In the genomic region with DNA sequence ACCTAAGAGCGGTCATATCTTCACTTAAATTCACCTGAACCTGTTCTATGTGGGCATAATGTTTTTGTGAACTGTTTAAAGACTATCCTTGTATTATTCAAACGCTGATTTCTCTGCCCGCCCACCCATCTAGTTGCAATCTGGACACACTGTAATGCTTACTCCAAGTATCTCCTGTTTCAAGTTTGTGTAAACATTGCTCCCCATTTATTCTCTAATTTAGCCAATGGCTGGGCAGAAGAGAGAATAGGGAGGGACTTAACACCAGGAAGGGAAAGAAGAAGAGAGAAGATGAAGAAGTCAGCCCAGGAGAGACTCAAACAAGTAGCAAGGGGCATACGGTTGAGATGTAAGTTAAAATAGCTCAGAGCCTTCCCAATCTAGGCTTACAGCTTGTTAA, we compare ENCODE assay signal across 28 mouse cellular contexts. TPM values are rescaled to one million over a fixed set of nuclear protein-coding genes. Genes with fewer than 3 reads are reported as not detected.
DNase-seq lines count a peak whose midpoint lies in the region; ATAC-seq and TF ChIP-seq lines count a peak whose summit lies in the region.
"Had no signal": no experiment of that assay in that cellular context is flagged by ENCODE, and none has a peak within 500 bp of the region (broad histone marks: within the 10 kb centered on the region; RNA-seq: fewer than 3 reads in every experiment).

No protein-coding gene starts in this region.

- peaks cover 8% of the 10 kb centered on the region for H3K4me1 ChIP-seq in forebrain, embryonic 10.5 days
- peaks cover 2% of the 10 kb centered on the region; the same call in 1 of the 2 replicates for H3K4me1 ChIP-seq in forebrain, embryonic 11.5 days (replicated peaks; ENCODE audit: control insufficient read depth, insufficient read depth, low read length)
- H3K4me1 ChIP-seq in kidney, embryonic 16.5 days (ENCODE audit: insufficient read depth, low read length): peaks cover 68% of the 10 kb centered on the region
- peaks cover 28% of the 10 kb centered on the region for H3K4me1 ChIP-seq in stomach, embryonic 14.5 days (ENCODE audit: control insufficient read depth, insufficient read depth, low read length)
- H3K4me1 ChIP-seq in stomach, postnatal 0 days (replicated peaks; ENCODE audit: control insufficient read depth, insufficient read depth): peaks cover 17% of the 10 kb centered on the region
- peaks cover 22% of the 10 kb centered on the region for H3K4me1 ChIP-seq in midbrain, embryonic 15.5 days

- H3K4me2 ChIP-seq in forebrain, embryonic 11.5 days (ENCODE audit: low read depth, low read length, severe bottlenecking): no peak overlapping the region
- peak overlapping the region; percentile 38; the same call in 1 of the 2 replicates for H3K4me2 ChIP-seq in kidney, embryonic 16.5 days (replicated peaks; ENCODE audit: low read depth, low read length)
- no peak overlapping the region for H3K4me2 ChIP-seq in stomach, embryonic 14.5 days (replicated peaks; ENCODE audit: low read depth, low read length)
- no peak overlapping the region for H3K4me2 ChIP-seq in stomach, postnatal 0 days (replicated peaks; ENCODE audit: low read depth)
- H3K4me2 ChIP-seq in midbrain, embryonic 15.5 days: no peak overlapping the region
- H3K4me2 ChIP-seq: forebrain, embryonic 13.5 days; hindbrain, embryonic 13.5 days; neural tube, embryonic 12.5 days had no signal

- no peak overlapping the region for H3K4me3 ChIP-seq in forebrain, embryonic 10.5 days
- no peak overlapping the region for H3K4me3 ChIP-seq in forebrain, embryonic 11.5 days (ENCODE audit: low read depth, low read length)
- no peak overlapping the region for H3K4me3 ChIP-seq in kidney, embryonic 16.5 days (ENCODE audit: low read length)
- H3K4me3 ChIP-seq in stomach, embryonic 14.5 days (ENCODE audit: low read depth, low read length): no peak overlapping the region
- no peak overlapping the region for H3K4me3 ChIP-seq in stomach, postnatal 0 days (ENCODE audit: low read depth, low read length)
- no peak overlapping the region for H3K4me3 ChIP-seq in midbrain, embryonic 15.5 days
- H3K4me3 ChIP-seq: erythroblast, embryonic 14.5 days; forebrain, embryonic 13.5 days; hindbrain, embryonic 13.5 days; myocyte; neural tube, embryonic 12.5 days had no signal

- TF ChIP-seq EP300 in stomach, postnatal 0 days (optimal IDR thresholded peaks at IDR 0.05): no peak

- no peak for TF ChIP-seq CTCF in stomach, postnatal 0 days (IDR thresholded peaks at IDR 0.05; ENCODE audit: low read depth)

- no peak for ATAC-seq in forebrain, embryonic 11.5 days (replicated peaks; ENCODE audit: low FRiP score)
- no peak for ATAC-seq in kidney, embryonic 16.5 days (ENCODE audit: low FRiP score, low TSS enrichment)
- no peak for ATAC-seq in stomach, embryonic 14.5 days (ENCODE audit: insufficient number of reproducible peaks, insufficient read depth, low FRiP score, low read depth)
- ATAC-seq in stomach, postnatal 0 days (ENCODE audit: low FRiP score, low TSS enrichment): no peak
- ATAC-seq in midbrain, embryonic 15.5 days (replicated peaks): no peak

- peak overlapping the region; percentile 53; the same call in 1 of the 2 replicates for H3K27ac ChIP-seq in forebrain, embryonic 10.5 days
- H3K27ac ChIP-seq in forebrain, embryonic 11.5 days (ENCODE audit: low read depth, low read length): no peak overlapping the region
- peak overlapping the region; percentile 76 for H3K27ac ChIP-seq in kidney, embryonic 16.5 days (ENCODE audit: low read length)
- peak overlapping the region; percentile 52; the same call in 1 of the 2 replicates for H3K27ac ChIP-seq in stomach, embryonic 14.5 days (ENCODE audit: low read length)
- H3K27ac ChIP-seq in stomach, postnatal 0 days (replicated peaks): no peak overlapping the region
- H3K27ac ChIP-seq in midbrain, embryonic 15.5 days: no peak overlapping the region
- H3K27ac ChIP-seq: forebrain, embryonic 13.5 days; hindbrain, embryonic 13.5 days; liver, embryonic 14.5 days; neural tube, embryonic 12.5 days had no signal

- no peaks in the 10 kb centered on the region for H3K36me3 ChIP-seq in forebrain, embryonic 10.5 days (replicated peaks)
- no peaks in the 10 kb centered on the region for H3K36me3 ChIP-seq in forebrain, embryonic 11.5 days (ENCODE audit: control insufficient read depth, insufficient read depth, low read length)
- H3K36me3 ChIP-seq in kidney, embryonic 16.5 days (ENCODE audit: insufficient read depth, low read length): no peaks in the 10 kb centered on the region; the same call in 1 of the 2 replicates
- no peaks in the 10 kb centered on the region for H3K36me3 ChIP-seq in stomach, embryonic 14.5 days (ENCODE audit: control insufficient read depth, insufficient read depth, low read length)
- no peaks in the 10 kb centered on the region for H3K36me3 ChIP-seq in stomach, postnatal 0 days (ENCODE audit: control insufficient read depth, insufficient read depth, low read length)
- no peaks in the 10 kb centered on the region for H3K36me3 ChIP-seq in midbrain, embryonic 15.5 days (replicated peaks)
- H3K36me3 ChIP-seq: G1E had no signal

- WGBS in forebrain, embryonic 10.5 days: 92% methylated on average over 4 of the region's 4 CpGs
- 91% methylated on average over 4 of the region's 4 CpGs for WGBS in forebrain, embryonic 11.5 days
- WGBS in kidney, embryonic 16.5 days: 57% methylated on average over 4 of the region's 4 CpGs
- WGBS in stomach, embryonic 14.5 days: 60% methylated on average over 4 of the region's 4 CpGs
- WGBS in stomach, postnatal 0 days: 52% methylated on average over 4 of the region's 4 CpGs
- 90% methylated on average over 4 of the region's 4 CpGs for WGBS in midbrain, embryonic 15.5 days

- DNase-seq in forebrain, embryonic 10.5 days (ENCODE audit: extremely low spot score, low spot score): no peak
- no peak for DNase-seq in forebrain, embryonic 11.5 days (ENCODE audit: low spot score)
- DNase-seq in kidney, postnatal 4 days: no peak
- DNase-seq in stomach, postnatal 0 days (ENCODE audit: low spot score): no peak
- DNase-seq in right cerebral cortex, postnatal 36 days (ENCODE audit: low spot score in 2 of 2): no peak
- DNase-seq: adrenal gland, adult 8-10 months; cerebellum, adult 2 months; cerebellum, postnatal 14 days; gastrocnemius, postnatal 14 days; heart, postnatal 14 days; kidney, adult 8-10 months; layer of hippocampus, adult 9-11 months; liver; lung, adult 2 months; right cerebral cortex, adult 18-20 months; right cerebral cortex, postnatal 4 days; thymus, adult 2 months; thymus, postnatal 36 days had no signal

- H3K9me3 ChIP-seq in forebrain, embryonic 10.5 days: no peaks in the 10 kb centered on the region
- no peaks in the 10 kb centered on the region for H3K9me3 ChIP-seq in forebrain, embryonic 11.5 days (ENCODE audit: control insufficient read depth, low read length)
- H3K9me3 ChIP-seq in kidney, embryonic 16.5 days (ENCODE audit: low read length): no peaks in the 10 kb centered on the region
- H3K9me3 ChIP-seq in stomach, embryonic 14.5 days (ENCODE audit: control insufficient read depth, low read depth, low read length): no peaks in the 10 kb centered on the region
- no peaks in the 10 kb centered on the region for H3K9me3 ChIP-seq in stomach, postnatal 0 days (ENCODE audit: control insufficient read depth, low read length)
- no peaks in the 10 kb centered on the region for H3K9me3 ChIP-seq in midbrain, embryonic 15.5 days
- H3K9me3 ChIP-seq: forebrain, embryonic 13.5 days; G1E; hindbrain, embryonic 13.5 days; neural tube, embryonic 12.5 days had no signal

- H3K9ac ChIP-seq in forebrain, embryonic 11.5 days (ENCODE audit: low read length): no peak overlapping the region
- H3K9ac ChIP-seq in kidney, embryonic 16.5 days (replicated peaks; ENCODE audit: low read length): no peak overlapping the region
- H3K9ac ChIP-seq in stomach, embryonic 14.5 days (replicated peaks; ENCODE audit: low read depth, low read length): no peak overlapping the region
- H3K9ac ChIP-seq in stomach, postnatal 0 days (ENCODE audit: low read length): no peak overlapping the region
- H3K9ac ChIP-seq in midbrain, embryonic 15.5 days: no peak overlapping the region
- H3K9ac ChIP-seq: forebrain, embryonic 13.5 days; hindbrain, embryonic 13.5 days; liver, embryonic 14.5 days; neural tube, embryonic 12.5 days had no signal

- no peaks in the 10 kb centered on the region for H3K27me3 ChIP-seq in forebrain, embryonic 10.5 days (ENCODE audit: poor library complexity, severe bottlenecking)
- no peaks in the 10 kb centered on the region for H3K27me3 ChIP-seq in forebrain, embryonic 11.5 days (ENCODE audit: control insufficient read depth, insufficient read depth, low read length)
- H3K27me3 ChIP-seq in kidney, embryonic 16.5 days (ENCODE audit: insufficient read depth, low read length): no peaks in the 10 kb centered on the region
- H3K27me3 ChIP-seq in stomach, embryonic 14.5 days (ENCODE audit: control insufficient read depth, insufficient read depth, low read length): no peaks in the 10 kb centered on the region
- no peaks in the 10 kb centered on the region for H3K27me3 ChIP-seq in stomach, postnatal 0 days (ENCODE audit: control insufficient read depth, insufficient read depth, low read length)
- H3K27me3 ChIP-seq in midbrain, embryonic 15.5 days (replicated peaks): no peaks in the 10 kb centered on the region
- H3K27me3 ChIP-seq: forebrain, embryonic 13.5 days; hindbrain, embryonic 13.5 days; neural tube, embryonic 12.5 days had no signal

RNA-seq across cellular contexts. Expression of a gene that starts 31.0 kb away (rescaled TPM):
- 6.4 and 6.5 TPM in 2 replicates for polyA plus RNA-seq in forebrain, embryonic 10.5 days (2016; fragmentation: Nextera tagmentation; extraction: Ambion mirVana)
- 7.6 and 8.5 TPM in 2 replicates for polyA plus RNA-seq in forebrain, embryonic 11.5 days (2014; fragmentation: Nextera tagmentation; extraction: Ambion mirVana)
- 18.3 and 24.5 TPM in 2 replicates for polyA plus RNA-seq in kidney, embryonic 16.5 days (2015; fragmentation: Nextera tagmentation; extraction: Ambion mirVana)
- 16.0 and 16.5 TPM in 2 replicates for polyA plus RNA-seq in stomach, embryonic 14.5 days (2014; fragmentation: Nextera tagmentation; extraction: Ambion mirVana)
- polyA plus RNA-seq in stomach, postnatal 0 days (2015; fragmentation: Nextera tagmentation; extraction: Ambion mirVana): 11.7 and 11.8 TPM in 2 replicates
- 15.2 and 25.4 TPM in 2 replicates for polyA plus RNA-seq in midbrain, embryonic 15.5 days (2015; fragmentation: Nextera tagmentation; extraction: Ambion mirVana)
- polyA plus RNA-seq: G1E had no signal

Comparison
In these comparisons a context has a peak if more than half of its experiments do, and no peak if none do; other contexts are left out.
1. H3K27ac ChIP-seq: peak in forebrain, embryonic 10.5 days (single experiment), kidney, embryonic 16.5 days (single experiment) and stomach, embryonic 14.5 days (single experiment); none in forebrain, embryonic 11.5 days (single experiment), stomach, postnatal 0 days (single experiment) and midbrain, embryonic 15.5 days (single experiment).